Mouse (Mus musculus) kidney, adult 2 months (tissue): Measurements from ENCODE around the gene Alk.

Source experiments
- CTCF ChIP-seq: fragments of 200-500 bp; conservative IDR thresholded peaks from 2 replicates; pipeline ENCODE4 v1.5.1; 2011; ENCODE audit warnings: low read depth, mild to moderate bottlenecking, control low read depth, low read length, moderate library complexity, mixed read lengths; ENCODE audit not compliant: insufficient read depth, insufficient read length
- POLR2A ChIP-seq: fragments of 200-500 bp; IDR thresholded peaks from one replicate; pipeline ENCODE4 v1.6.1; 2011; ENCODE audit warnings: low read depth, low read length, control low read depth

GRCm38 (mm10) chr17:72521353-72521752 is 83.1 kb downstream of the Alk start:
- TF ChIP-seq CTCF, result no peak
- no peak for TF ChIP-seq POLR2A
